Mouse (Mus musculus) mesoderm, embryonic 11.5 days (tissue): ENCODE data around the gene Chrm5.
"Not testable (repeated sequence)": the region's sequence is repeated elsewhere in the genome, so short reads cannot be mapped to it uniquely, and the experiment has no call there.

Experiments
- DNase-seq: peaks from one replicate; pipeline ENCODE4 v3.0.0-alpha.2; 2012; ENCODE audit warnings: low read depth, low spot score

Chrm5 gene

GRCm38 (mm10) chr2:112481564-112481963 lies 995 bp upstream of the Chrm5 start:
- peak; percentile 67 for DNase-seq

GRCm38 (mm10) chr2:112476554-112476953 lies 4.0 kb downstream of the Chrm5 start:
- DNase-seq = no peak

- no peak for DNase-seq
Measured at GRCm38 (mm10) chr2:112474997-112475724, 5.4 kb downstream of the Chrm5 start.

- no peak for DNase-seq
Measured at GRCm38 (mm10) chr2:112472076-112472475, 8.5 kb downstream of the Chrm5 start.

- DNase-seq = no peak
Measured at GRCm38 (mm10) chr2:112470961-112471381, 9.6 kb downstream of the Chrm5 start.

- DNase-seq = no peak
Measured at GRCm38 (mm10) chr2:112469542-112469941, 11.0 kb downstream of the Chrm5 start.

GRCm38 (mm10) chr2:112460557-112460956 lies 20.0 kb downstream of the Chrm5 start:
- DNase-seq = no peak

GRCm38 (mm10) chr2:112454862-112455564 lies 25.6 kb downstream of the Chrm5 start, which contains the start of gene Emc7:
TSS of gene Emc7 (plus strand) at chr2:112454997.
- DNase-seq = peak; percentile 94

- DNase-seq = no peak
Measured at GRCm38 (mm10) chr2:112454125-112454861, 26.3 kb downstream of the Chrm5 start.

- DNase-seq = not testable (repeated sequence)
Measured at GRCm38 (mm10) chr2:112452513-112452912, 28.1 kb downstream of the Chrm5 start.

- no peak for DNase-seq
Measured at GRCm38 (mm10) chr2:112449597-112450296, 30.8 kb downstream of the Chrm5 start.

- no peak for DNase-seq
Measured at GRCm38 (mm10) chr2:112448510-112449059, 32.0 kb downstream of the Chrm5 start.

- DNase-seq = not testable (repeated sequence)
Measured at GRCm38 (mm10) chr2:112448046-112448445, 32.5 kb downstream of the Chrm5 start.

- DNase-seq = no peak
Measured at GRCm38 (mm10) chr2:112445511-112445910, 35.1 kb downstream of the Chrm5 start.

GRCm38 (mm10) chr2:112443491-112443890 lies 37.1 kb downstream of the Chrm5 start:
- DNase-seq = no peak

GRCm38 (mm10) chr2:112437589-112437988 lies 43.0 kb downstream of the Chrm5 start:
- DNase-seq = no peak

GRCm38 (mm10) chr2:112436292-112436691 lies 44.3 kb downstream of the Chrm5 start:
- DNase-seq = no peak

- no peak for DNase-seq
Measured at GRCm38 (mm10) chr2:112433359-112433758, 47.2 kb downstream of the Chrm5 start.

- no peak for DNase-seq
Measured at GRCm38 (mm10) chr2:112432523-112432922, 48.0 kb downstream of the Chrm5 start.

GRCm38 (mm10) chr2:112430403-112430802 lies 50.2 kb downstream of the Chrm5 start:
- DNase-seq = no peak

GRCm38 (mm10) chr2:112429665-112430064 lies 50.9 kb downstream of the Chrm5 start:
- no peak for DNase-seq
